Mouse (Mus musculus): ENCODE data around the gene Dgat2.

Gene Dgat2

GRCm38 (mm10) chr7:99191411-99191810, 8.9 kb upstream of the Dgat2 start:
- DNase-seq: no peak

- no peak for DNase-seq
Observed at GRCm38 (mm10) chr7:99189885-99190284, 7.4 kb upstream of the Dgat2 start.

DNA sequence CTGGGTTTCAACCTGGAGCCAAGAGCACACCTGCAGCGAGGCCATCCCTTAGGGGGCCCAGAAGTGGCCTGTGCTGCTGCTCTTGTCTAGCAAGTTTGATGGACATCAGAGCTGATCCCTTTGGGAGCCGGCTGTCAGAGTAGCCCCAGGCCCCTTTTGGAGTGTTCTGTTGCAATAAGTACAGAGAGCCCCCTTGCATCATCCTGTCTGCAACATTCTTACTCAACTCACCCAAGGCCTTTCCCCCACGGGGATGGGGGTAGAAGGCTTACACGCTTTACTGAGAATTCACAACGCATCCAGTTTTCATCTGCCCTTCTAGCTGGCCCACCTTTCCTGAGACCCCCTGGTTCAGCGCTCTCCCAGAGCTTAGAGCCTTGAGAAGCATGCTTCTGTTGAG, 6.1 kb upstream of the Dgat2 start:
- no peak for DNase-seq

DNA sequence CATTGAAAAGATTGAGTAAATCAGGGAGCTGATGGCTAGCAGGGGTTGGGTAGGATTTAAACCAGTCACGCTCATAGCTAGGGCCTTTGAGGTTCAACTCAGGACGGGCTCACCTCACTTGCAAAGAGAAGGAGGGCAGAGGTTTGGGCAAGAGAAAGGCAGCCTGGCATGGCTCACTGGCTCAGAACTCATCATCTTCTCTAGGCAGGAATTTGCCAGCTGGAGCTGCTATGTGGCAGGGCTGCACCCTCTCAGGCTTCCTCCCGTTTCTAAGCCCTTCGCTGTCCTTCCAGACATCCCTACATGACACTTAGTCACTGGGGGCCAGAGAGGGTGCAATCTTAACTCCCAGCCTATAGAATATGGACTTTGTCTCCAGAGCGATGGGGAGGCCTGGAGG, 4.9 kb upstream of the Dgat2 start:
- no peak for DNase-seq

GRCm38 (mm10) chr7:99185405-99185804, 2.9 kb upstream of the Dgat2 start:
- no peak for DNase-seq

DNA sequence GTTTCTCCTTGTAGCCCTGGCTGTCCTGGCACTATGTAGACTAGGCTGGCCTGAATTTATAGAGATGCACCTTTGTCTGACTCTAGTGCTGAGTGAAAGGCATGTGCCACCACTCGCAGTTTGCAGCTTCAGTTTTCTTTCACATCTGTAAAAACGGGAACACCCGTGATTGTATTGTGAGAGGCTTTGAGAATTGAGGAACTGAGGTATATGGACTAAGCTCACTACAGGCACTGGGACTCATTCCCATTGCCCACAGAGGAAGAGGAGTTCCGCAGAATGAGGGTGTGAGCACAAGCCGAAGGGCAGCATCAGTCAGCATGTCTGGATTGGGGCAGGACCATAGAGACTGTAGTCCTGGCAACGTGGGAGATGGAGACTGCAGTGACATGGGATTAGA, 1.2 kb upstream of the Dgat2 start:
- no peak for DNase-seq

- DNase-seq: peak; percentile 6
Observed at GRCm38 (mm10) chr7:99181619-99182431, 694 bp downstream of the Dgat2 start.

GRCm38 (mm10) chr7:99180162-99180561, 2.4 kb downstream of the Dgat2 start:
- DNase-seq: no peak

GRCm38 (mm10) chr7:99179271-99179670, 3.2 kb downstream of the Dgat2 start:
- DNase-seq: no peak

DNA sequence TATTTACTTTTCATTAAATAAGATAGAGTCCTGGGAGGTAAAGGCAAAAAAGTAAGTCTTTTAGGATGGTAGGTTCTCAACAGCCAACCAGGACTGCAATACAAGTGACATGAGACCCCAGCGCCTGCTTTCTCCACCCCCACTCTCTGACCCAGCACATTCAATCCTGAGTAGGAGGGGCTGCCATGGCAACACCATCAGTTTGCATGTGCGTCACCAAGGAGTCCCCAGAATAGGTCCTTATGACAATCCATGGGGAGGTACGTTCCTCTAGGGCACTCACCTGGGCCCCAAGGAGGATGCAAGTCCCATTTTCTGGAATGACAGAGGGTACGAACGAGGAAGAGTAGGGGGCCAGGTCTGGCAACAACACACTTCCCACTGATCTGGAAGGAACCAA, 5.1 kb downstream of the Dgat2 start:
- DNase-seq: no peak

GRCm38 (mm10) chr7:99175666-99176065, 6.9 kb downstream of the Dgat2 start:
- no peak for DNase-seq

DNA sequence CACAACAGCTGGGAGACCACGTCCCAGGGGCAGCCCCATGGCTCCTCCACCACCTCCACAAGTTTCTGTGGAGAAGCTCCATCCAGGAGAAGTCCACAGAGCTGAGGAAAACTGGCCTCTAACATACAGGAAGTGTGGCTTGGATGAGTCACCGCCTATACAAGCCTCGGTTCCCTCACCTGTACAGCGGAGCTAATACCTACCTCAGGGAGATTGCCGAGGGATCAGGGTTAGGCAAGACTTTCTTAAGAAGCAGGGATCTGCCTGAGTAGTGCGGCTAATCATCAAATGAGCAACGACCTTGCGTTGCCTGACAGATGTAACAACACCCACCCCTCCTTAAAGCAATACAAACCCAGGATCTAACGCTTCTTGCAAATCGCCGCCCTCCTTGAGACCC, 7.4 kb downstream of the Dgat2 start:
- no peak for DNase-seq

DNA sequence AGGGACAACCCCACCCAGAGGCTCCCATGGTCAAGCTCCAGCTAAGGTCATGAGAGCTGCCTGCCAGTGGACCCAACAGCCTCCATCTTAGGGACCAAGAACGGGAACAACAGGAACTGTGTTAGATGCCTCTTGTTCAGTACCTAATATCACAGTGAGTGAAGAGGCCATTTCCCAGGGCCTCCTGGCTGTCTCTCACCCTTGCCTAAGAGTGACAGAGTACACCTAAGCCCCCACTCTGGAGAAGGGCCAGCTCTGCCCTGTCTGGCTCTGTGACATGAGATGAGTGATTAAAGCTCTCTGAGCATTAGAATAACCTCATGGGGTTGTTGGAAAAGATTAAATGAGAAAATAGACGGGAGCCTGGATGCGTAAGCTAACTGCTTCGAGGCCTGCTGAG, 8.5 kb downstream of the Dgat2 start:
- DNase-seq: no peak

- DNase-seq: no peak
Observed at GRCm38 (mm10) chr7:99172898-99173297, 9.6 kb downstream of the Dgat2 start.

- DNase-seq: no peak
Observed at GRCm38 (mm10) chr7:99171730-99172463, 10.6 kb downstream of the Dgat2 start.

DNA sequence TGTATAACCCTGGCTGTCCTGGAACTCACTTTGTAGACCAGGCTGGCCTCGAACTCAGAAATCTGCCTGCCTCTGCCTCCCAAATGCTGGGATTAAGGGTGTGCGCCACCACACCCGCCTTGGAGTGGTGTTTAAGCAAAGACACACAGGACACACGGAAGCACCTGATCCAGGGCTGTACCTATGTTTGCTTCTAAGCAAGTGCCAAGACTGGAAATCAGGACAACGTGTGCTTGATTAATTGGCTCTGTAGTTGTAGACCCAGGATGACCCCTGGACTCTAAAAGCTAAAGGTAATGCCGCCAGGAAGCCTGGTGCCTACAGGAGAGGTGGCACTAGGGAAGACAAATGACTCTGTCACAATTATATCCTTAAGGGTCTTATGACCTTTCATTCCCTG, 12.0 kb downstream of the Dgat2 start:
- DNase-seq: no peak

DNA sequence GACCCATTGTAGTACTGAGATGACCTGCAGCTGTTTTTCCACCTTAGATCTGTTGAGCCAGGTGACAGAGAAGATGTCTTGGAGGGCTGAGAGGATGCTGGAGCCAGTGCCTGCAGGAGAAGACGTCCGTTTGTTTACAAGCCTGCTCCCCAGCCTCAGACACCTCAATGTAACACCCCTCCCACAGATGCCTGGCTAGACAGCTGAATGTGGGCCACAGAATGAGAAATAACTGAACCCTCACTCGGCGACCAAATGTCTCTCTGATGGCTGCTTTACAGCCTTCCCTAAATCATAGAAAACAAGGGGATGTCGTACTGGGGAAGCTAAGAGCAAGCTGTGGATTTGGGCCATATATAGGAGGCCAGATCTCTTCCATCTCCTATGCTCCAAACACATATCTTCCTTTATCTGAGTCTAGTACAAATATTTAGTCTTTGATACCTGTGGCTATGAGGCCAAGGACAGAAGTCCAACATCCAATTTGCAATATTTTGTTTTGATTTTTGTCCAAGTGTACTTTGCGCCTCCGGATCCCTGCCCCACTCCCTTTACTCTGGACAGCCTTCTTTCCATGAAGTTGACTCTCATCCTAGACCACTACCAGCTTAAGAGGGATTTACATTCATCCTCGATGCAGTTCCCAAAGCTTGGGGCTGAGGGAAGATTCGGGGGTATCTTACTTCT, 12.7 kb downstream of the Dgat2 start:
- DNase-seq: no peak

DNA sequence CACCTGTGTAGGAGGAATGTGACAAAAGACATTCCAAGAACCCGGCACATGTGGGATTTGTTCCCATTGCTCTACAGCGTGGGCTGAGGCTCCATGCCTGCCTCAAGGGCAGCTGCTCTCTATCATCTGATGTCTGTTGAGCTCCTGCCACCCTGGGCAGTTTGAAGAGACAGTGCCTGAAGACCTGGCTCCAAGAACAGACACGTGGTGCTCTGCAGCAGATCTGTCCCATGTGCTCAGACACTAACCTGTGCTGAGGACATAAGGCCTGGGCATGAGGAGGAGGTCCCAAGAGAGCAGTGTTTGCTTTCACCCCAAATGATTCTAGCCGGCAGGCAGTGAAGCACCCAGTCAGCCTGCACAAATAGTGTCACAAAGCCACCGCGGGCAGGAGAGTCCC, 13.8 kb downstream of the Dgat2 start:
- DNase-seq: no peak

DNA sequence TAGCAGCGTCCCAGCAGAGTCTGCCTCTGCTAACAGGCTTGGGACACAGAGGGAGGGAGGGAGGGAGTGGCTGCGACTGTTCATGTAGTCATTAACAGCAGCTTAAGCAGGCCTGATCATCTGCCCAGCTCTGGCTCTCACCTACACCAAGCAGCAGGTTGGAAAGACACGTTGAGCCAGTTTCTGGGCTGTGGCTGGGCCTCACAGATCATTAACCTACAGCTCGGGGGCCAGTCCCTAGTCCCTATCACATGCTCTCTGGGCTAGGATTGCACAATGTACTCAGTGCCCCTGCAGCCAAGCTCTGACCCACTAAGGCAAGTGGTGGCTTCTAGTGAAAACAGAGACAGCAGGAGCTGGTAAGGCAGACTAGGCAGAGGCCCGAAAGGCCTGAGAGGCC, 14.6 kb downstream of the Dgat2 start:
- no peak for DNase-seq

- DNase-seq: no peak
Observed at GRCm38 (mm10) chr7:99166159-99166558, 16.4 kb downstream of the Dgat2 start.

- DNase-seq: no peak
Observed at GRCm38 (mm10) chr7:99164873-99165410, 17.6 kb downstream of the Dgat2 start.

DNA sequence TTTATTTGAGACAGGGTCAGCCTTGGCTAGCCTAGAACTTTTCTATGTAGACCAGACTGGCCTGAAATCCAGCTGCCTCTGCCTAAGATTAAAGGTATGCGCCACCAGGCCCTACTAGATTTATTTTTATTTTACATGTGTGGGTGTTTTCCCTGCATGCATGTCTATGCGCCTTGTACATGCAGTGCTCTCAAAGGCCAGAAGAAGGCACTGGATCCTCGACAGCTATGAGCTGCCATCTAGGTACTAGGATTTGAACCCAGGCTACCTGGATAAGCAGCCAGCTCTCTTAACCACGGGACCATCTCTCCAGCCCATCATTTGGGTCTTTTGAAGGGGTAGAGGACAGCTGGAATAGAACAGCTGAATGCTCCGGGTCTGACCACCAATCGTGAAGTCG, 20.1 kb downstream of the Dgat2 start:
- DNase-seq: no peak

DNA sequence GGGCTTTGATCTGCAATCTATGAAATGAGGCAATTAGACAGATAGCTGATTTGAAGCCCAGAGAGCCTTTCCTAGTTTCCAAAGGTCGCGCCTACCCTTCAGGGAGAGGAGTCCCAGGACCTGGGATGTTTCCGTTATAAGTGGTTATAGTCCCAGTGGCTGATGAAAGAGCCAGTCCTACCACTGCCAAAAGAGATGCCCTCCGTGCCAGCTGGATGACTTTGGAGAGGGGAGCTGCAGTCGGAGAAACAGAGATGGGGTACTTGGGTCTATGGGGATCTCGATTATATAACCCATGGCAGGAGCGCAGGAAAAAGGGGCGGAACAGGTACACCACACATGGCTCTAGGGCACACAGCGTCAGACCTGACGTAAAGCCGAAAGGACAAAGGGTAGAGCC, 20.6 kb downstream of the Dgat2 start:
- no peak for DNase-seq

- no peak for DNase-seq
Observed at GRCm38 (mm10) chr7:99161529-99161928, 21.0 kb downstream of the Dgat2 start.

Data from thymus, postnatal 25 days (tissue).